Comparison of ENCODE assay signal across 35 mouse cellular contexts in genomic region chr4:80918526-80919129, GRCm38 (mm10). TPM values are rescaled to one million over a fixed set of nuclear protein-coding genes. Genes with fewer than 3 reads are reported as not detected.
DNase-seq lines count a peak whose midpoint lies in the region; ATAC-seq and TF ChIP-seq lines count a peak whose summit lies in the region.
"Had no signal": no experiment of that assay in that cellular context is flagged by ENCODE, and none has a peak within 500 bp of the region (broad histone marks: within the 10 kb centered on the region; RNA-seq: fewer than 3 reads in every experiment).

No protein-coding gene starts in this region.

- ATAC-seq in intestine, postnatal 0 days, result no peak
- ATAC-seq: forebrain, postnatal 0 days; inflammation-experienced regulatory T-cells, adult 6 months; Patski had no signal

- no peaks in the 10 kb centered on the region for H3K9me3 ChIP-seq in intestine, postnatal 0 days (ENCODE audit: control insufficient read depth)
- H3K9me3 ChIP-seq in hindbrain, embryonic 10.5 days, result no peaks in the 10 kb centered on the region
- H3K9me3 ChIP-seq: forebrain, embryonic 12.5 days; heart, embryonic 13.5 days; hindbrain, embryonic 15.5 days; limb, embryonic 13.5 days; liver, embryonic 13.5 days; neural tube, embryonic 15.5 days had no signal

- H3ac ChIP-seq in C2C12 (ENCODE audit: control insufficient read depth, insufficient read length, low read depth), result no peak overlapping the region

- 35% methylated on average over 3 of the region's 3 CpGs for WGBS in liver, adult 2 months
- WGBS in intestine, postnatal 0 days, result 39% methylated on average over 3 of the region's 3 CpGs
- WGBS in hindbrain, embryonic 10.5 days, result 87% methylated on average over 3 of the region's 3 CpGs

- no peaks in the 10 kb centered on the region for H3K27me3 ChIP-seq in liver, adult 2 months (ENCODE audit: control insufficient read depth, insufficient read depth, low read length)
- no peaks in the 10 kb centered on the region for H3K27me3 ChIP-seq in C2C12 (ENCODE audit: control insufficient read depth, insufficient read depth, insufficient read length)
- H3K27me3 ChIP-seq in intestine, postnatal 0 days (replicated peaks; ENCODE audit: control insufficient read depth, insufficient read depth, low read length), result no peaks in the 10 kb centered on the region
- H3K27me3 ChIP-seq in hindbrain, embryonic 10.5 days (ENCODE audit: insufficient read depth, poor library complexity, severe bottlenecking), result no peaks in the 10 kb centered on the region
- H3K27me3 ChIP-seq: forebrain, embryonic 12.5 days; heart, embryonic 13.5 days; hindbrain, embryonic 15.5 days; limb, embryonic 13.5 days; liver, embryonic 13.5 days; neural tube, embryonic 15.5 days; Patski had no signal

- H3K9ac ChIP-seq in liver, adult 2 months (ENCODE audit: low read depth, low read length), result no peak overlapping the region
- no peak overlapping the region for H3K9ac ChIP-seq in intestine, postnatal 0 days (ENCODE audit: low read depth, low read length)
- H3K9ac ChIP-seq: forebrain, embryonic 12.5 days; forebrain, postnatal 0 days; heart, embryonic 13.5 days; hindbrain, embryonic 15.5 days; limb, embryonic 13.5 days; liver, embryonic 13.5 days; neural tube, embryonic 15.5 days had no signal

- no peak for DNase-seq in liver, adult 2 months (ENCODE audit: extremely low read depth, low read depth, low spot score)
- DNase-seq in liver, result no peak
- peak; percentile 57 for DNase-seq in brain, adult 2 months (ENCODE audit: low read depth, low spot score)
- no peak for DNase-seq in heart, adult 8-10 months (ENCODE audit: low spot score)
- no peak for DNase-seq in natural killer cell, adult 2 months (ENCODE audit: low spot score in 2 of 2)
- no peak for DNase-seq in hindbrain, embryonic 10.5 days (ENCODE audit: low spot score)
- DNase-seq: adrenal gland, postnatal 25 days; cerebellum, adult 18-20 months; cerebellum, postnatal 10 days; forebrain, postnatal 0 days; gastrocnemius, postnatal 25 days; heart, adult 18-20 months; heart, postnatal 10 days; kidney, adult 8-10 months; kidney, postnatal 4 days; layer of hippocampus, adult 9-11 months; liver, embryonic 13.5 days; lung, adult 18-20 months; right cerebral cortex, adult 18-20 months; spleen, adult 18-20 months had no signal

- peak overlapping the region; percentile 13 for H3K27ac ChIP-seq in liver, adult 2 months (replicated peaks; ENCODE audit: insufficient read depth, low read depth, low read length)
- no peak overlapping the region for H3K27ac ChIP-seq in intestine, postnatal 0 days (ENCODE audit: low read depth, low read length)
- H3K27ac ChIP-seq in hindbrain, embryonic 10.5 days, result no peak overlapping the region
- H3K27ac ChIP-seq: forebrain, embryonic 12.5 days; heart, embryonic 13.5 days; hindbrain, embryonic 15.5 days; kidney, postnatal 0 days; limb, embryonic 13.5 days; liver, embryonic 13.5 days; neural tube, embryonic 15.5 days had no signal

- TF ChIP-seq POLR2A in liver, adult 2 months (IDR thresholded peaks at IDR 0.05; ENCODE audit: extremely low read depth, insufficient read depth, low read length), result no peak

- H3K79me3 ChIP-seq in C2C12 (ENCODE audit: low read depth), result peaks cover 84% of the 10 kb centered on the region

- H3K4me1 ChIP-seq in liver, adult 2 months (ENCODE audit: control insufficient read depth, insufficient read depth, low read length), result peaks cover 49% of the 10 kb centered on the region
- H3K4me1 ChIP-seq in intestine, postnatal 0 days (replicated peaks; ENCODE audit: control insufficient read depth, insufficient read depth, low read length), result no peaks in the 10 kb centered on the region
- no peaks in the 10 kb centered on the region for H3K4me1 ChIP-seq in hindbrain, embryonic 10.5 days (replicated peaks)
- H3K4me1 ChIP-seq: forebrain, embryonic 12.5 days; liver, embryonic 13.5 days had no signal

- no peak for TF ChIP-seq CTCF in liver, adult 2 months (IDR thresholded peaks at IDR 0.05; ENCODE audit: low read depth, low read length)
- TF ChIP-seq CTCF in C2C12 (IDR thresholded peaks at IDR 0.05; ENCODE audit: control insufficient read depth, insufficient read depth, insufficient read length), result no peak
- TF ChIP-seq CTCF in intestine, postnatal 0 days (IDR thresholded peaks at IDR 0.05; ENCODE audit: low read depth), result no peak

- H3K4me3 ChIP-seq in liver, adult 2 months (ENCODE audit: insufficient read depth, low read depth, low read length), result no peak overlapping the region
- H3K4me3 ChIP-seq in C2C12 (ENCODE audit: insufficient read depth, poor library complexity, severe bottlenecking), result no peak overlapping the region
- no peak overlapping the region for H3K4me3 ChIP-seq in intestine, postnatal 0 days (ENCODE audit: low read depth, low read length)
- no peak overlapping the region for H3K4me3 ChIP-seq in hindbrain, embryonic 10.5 days
- H3K4me3 ChIP-seq: forebrain, embryonic 12.5 days; heart, embryonic 13.5 days; hindbrain, embryonic 15.5 days; limb, embryonic 13.5 days; liver, embryonic 13.5 days; neural tube, embryonic 15.5 days had no signal

- peak overlapping the region; percentile 17 for H3K4me2 ChIP-seq in intestine, postnatal 0 days (replicated peaks; ENCODE audit: low read depth)
- H3K4me2 ChIP-seq: forebrain, embryonic 12.5 days; heart, embryonic 13.5 days; hindbrain, embryonic 15.5 days; limb, embryonic 13.5 days; liver, embryonic 13.5 days; midbrain, embryonic 11.5 days; neural tube, embryonic 15.5 days had no signal

- 0 out of 2 replicates have a peak, but pooled peaks cover 1% of the 10 kb centered on the region for H3K36me3 ChIP-seq in liver, adult 2 months (ENCODE audit: control insufficient read depth, insufficient read depth, low read length)
- H3K36me3 ChIP-seq in C2C12 (ENCODE audit: control insufficient read depth, insufficient read depth), result peaks cover 6% of the 10 kb centered on the region
- no peaks in the 10 kb centered on the region for H3K36me3 ChIP-seq in intestine, postnatal 0 days (ENCODE audit: control insufficient read depth, insufficient read depth)
- H3K36me3 ChIP-seq in hindbrain, embryonic 10.5 days, result no peaks in the 10 kb centered on the region
- H3K36me3 ChIP-seq: forebrain, embryonic 12.5 days; G1E; heart, embryonic 13.5 days; hindbrain, embryonic 15.5 days; limb, embryonic 13.5 days; liver, embryonic 13.5 days; neural tube, embryonic 15.5 days had no signal

- H3K79me2 ChIP-seq in liver, adult 2 months (ENCODE audit: control insufficient read depth, insufficient read depth, low read length), result peaks cover 24% of the 10 kb centered on the region
- peaks cover 99% of the 10 kb centered on the region for H3K79me2 ChIP-seq in C2C12 (ENCODE audit: control insufficient read depth, insufficient read depth)

TF ChIP-seq in C2C12, 6 proteins besides CTCF, POLR2A, EP300 and RAD21:
- no peak for TF ChIP-seq MYOD1 (IDR thresholded peaks at IDR 0.05; ENCODE audit: control insufficient read depth, insufficient read length, low read depth)
- peak; percentile 75 for TF ChIP-seq CEBPB (IDR thresholded peaks at IDR 0.05; ENCODE audit: low read depth)

RNA-seq across cellular contexts. Expression of gene Lurap1l, which starts 8.2 kb away (rescaled TPM):
- 43.5 and 43.8 TPM in 2 replicates for total RNA-seq in liver, adult 2 months (2014; rRNA removed)
- 15.0 and 15.3 TPM in 2 replicates for polyA plus RNA-seq in liver, adult 2 months (2012; rRNA removed)
- polyA plus RNA-seq in C2C12 (2012; fragmentation: generic; extraction: Trizol), result 42.9 TPM
- 21.9 and 23.1 TPM in 2 replicates for polyA plus RNA-seq in intestine, postnatal 0 days (2015; fragmentation: Nextera tagmentation; extraction: Ambion mirVana)
- 1 to 10 TPM; 1.0 to 1.9 (median 1.2) TPM for total RNA-seq in heart, adult 8-10 months (2022)
- 2.8 and 2.9 TPM in 2 replicates for polyA plus RNA-seq in hindbrain, embryonic 10.5 days (2016; fragmentation: Nextera tagmentation; extraction: Ambion mirVana)
- total RNA-seq: common myeloid progenitor, adult 5-6 weeks; hematopoietic stem cell, adult 5-6 weeks; megakaryocyte, adult 5-6 weeks had no signal
- polyA plus RNA-seq: G1E; inflammation-experienced regulatory T-cells, adult 6 months had no signal
